Mouse (Mus musculus): ENCODE results near the gene Igfals.
A peak's percentile ranks its signal among the peaks of the same experiment; 100 is the strongest.

Igfals gene

GRCm38 (mm10) chr17:24893276-24893675 lies 27.5 kb downstream of the Igfals start:
- DNase-seq (ENCODE audit: low read depth in 2 of 2, low spot score in 2 of 2), result no peak

GRCm38 (mm10) chr17:24894061-24894994 lies 28.5 kb downstream of the Igfals start:
- no peak for DNase-seq (ENCODE audit: low read depth in 2 of 2, low spot score in 2 of 2)

GRCm38 (mm10) chr17:24894995-24895547 lies 29.3 kb downstream of the Igfals start, which contains the start of the genes Eme2 and Mrps34:
TSS of gene Eme2 (minus strand) at chr17:24895087.
TSS of gene Mrps34 (plus strand) at chr17:24895116.
- DNase-seq (ENCODE audit: low read depth in 2 of 2, low spot score in 2 of 2), result peak; percentile 67 to 69

GRCm38 (mm10) chr17:24895571-24896240 lies 29.9 kb downstream of the Igfals start:
- DNase-seq (ENCODE audit: low read depth in 2 of 2, low spot score in 2 of 2), result no peak

- peak; percentile 36 to 55 for DNase-seq (ENCODE audit: low read depth in 2 of 2, low spot score in 2 of 2)
These were observed 30.6 kb downstream of the Igfals start, which contains the start of gene Nme3 for GRCm38 (mm10) chr17:24896241-24896992. TSS of gene Nme3 (plus strand) at chr17:24896500.

GRCm38 (mm10) chr17:24896993-24897269 lies 31.1 kb downstream of the Igfals start:
- DNase-seq (ENCODE audit: low read depth in 2 of 2, low spot score in 2 of 2), result no peak

- DNase-seq (ENCODE audit: low read depth in 2 of 2, low spot score in 2 of 2), result no peak
These were observed 31.8 kb downstream of the Igfals start for GRCm38 (mm10) chr17:24897600-24897999.

GRCm38 (mm10) chr17:24898041-24898854 lies 32.5 kb downstream of the Igfals start:
- DNase-seq (ENCODE audit: low read depth in 2 of 2, low spot score in 2 of 2), result no peak

- DNase-seq (ENCODE audit: low read depth in 2 of 2, low spot score in 2 of 2), result no peak
These were observed 33.4 kb downstream of the Igfals start for GRCm38 (mm10) chr17:24899153-24899552.

GRCm38 (mm10) chr17:24900014-24900413 lies 34.2 kb downstream of the Igfals start:
- no peak for DNase-seq (ENCODE audit: low read depth in 2 of 2, low spot score in 2 of 2)

- no peak for DNase-seq (ENCODE audit: low read depth in 2 of 2, low spot score in 2 of 2)
These were observed 36.3 kb downstream of the Igfals start for GRCm38 (mm10) chr17:24902124-24902523.

GRCm38 (mm10) chr17:24902671-24903474 lies 37.1 kb downstream of the Igfals start:
- DNase-seq (ENCODE audit: low read depth in 2 of 2, low spot score in 2 of 2), result no peak

GRCm38 (mm10) chr17:24903767-24904166 lies 38.0 kb downstream of the Igfals start:
- DNase-seq (ENCODE audit: low read depth in 2 of 2, low spot score in 2 of 2), result no peak

GRCm38 (mm10) chr17:24907591-24907990 lies 41.8 kb downstream of the Igfals start:
- DNase-seq (ENCODE audit: low read depth in 2 of 2, low spot score in 2 of 2), result no peak

- DNase-seq (ENCODE audit: low read depth in 2 of 2, low spot score in 2 of 2), result no peak
These were observed 48.2 kb downstream of the Igfals start for GRCm38 (mm10) chr17:24913984-24914383.

- DNase-seq (ENCODE audit: low read depth in 2 of 2, low spot score in 2 of 2), result no peak
These were observed 57.4 kb downstream of the Igfals start for GRCm38 (mm10) chr17:24923246-24923645.

GRCm38 (mm10) chr17:24929506-24929905 lies 63.7 kb downstream of the Igfals start:
- DNase-seq (ENCODE audit: low read depth in 2 of 2, low spot score in 2 of 2), result no peak
